Mouse (Mus musculus): ENCODE data around the gene Ear14. TPM values are rescaled to one million over a fixed set of nuclear protein-coding genes. Genes with fewer than 3 reads are reported as not detected.
A peak's percentile ranks its signal among the peaks of the same experiment; 100 is the strongest.
"Not testable (repeated sequence)": the region's sequence is repeated elsewhere in the genome, so short reads cannot be mapped to it uniquely, and the experiment has no call there.

The Ear14 gene
- polyA plus RNA-seq, 1 experiment, result not detected

DNA sequence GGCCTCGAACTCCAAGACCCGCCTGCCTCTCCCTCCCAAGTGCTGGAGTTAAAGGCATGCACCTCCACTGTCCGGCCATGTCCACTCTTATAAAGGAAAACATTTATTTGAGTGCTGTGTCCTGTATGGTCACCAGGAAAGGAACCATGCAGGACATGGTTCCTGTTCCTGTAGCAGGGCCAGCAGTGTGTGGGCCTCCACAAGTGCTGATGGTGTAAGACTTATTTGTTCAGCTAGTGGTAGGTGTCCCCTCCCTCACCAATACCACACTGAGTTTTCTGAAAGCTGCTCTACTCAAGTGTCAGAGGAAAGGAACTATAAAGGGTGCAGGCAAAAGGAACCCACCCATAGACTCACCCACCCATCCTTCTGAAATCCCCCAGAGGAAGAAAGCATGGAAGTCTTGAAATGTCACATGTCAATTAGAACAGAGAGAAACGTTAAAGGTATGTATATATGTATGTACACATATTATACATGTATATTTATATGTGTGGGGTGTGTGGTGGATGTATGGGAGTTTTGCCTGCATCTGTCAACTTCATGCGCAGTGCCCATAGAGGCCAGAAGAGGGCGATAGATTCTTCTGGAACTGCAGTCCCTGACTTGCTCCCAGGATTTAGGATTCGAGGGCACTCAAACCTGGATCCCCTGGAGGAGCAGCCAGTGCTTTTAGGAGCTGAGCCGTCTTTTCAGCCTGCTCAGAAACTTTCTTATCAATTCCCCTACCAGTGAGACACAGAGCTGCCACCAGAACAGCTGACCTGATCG, 30.9 kb upstream of the Ear14 start:
- peak; percentile 67; the same call in 1 of the 2 replicates for TF ChIP-seq CTCF (IDR thresholded peaks at IDR 0.05; ENCODE audit: control insufficient read depth, insufficient read depth, insufficient replicate concordance, low read depth, low read length)
- not testable (repeated sequence) for H3K4me1 ChIP-seq (ENCODE audit: control insufficient read depth, insufficient read depth, low read length); H3K27ac ChIP-seq (ENCODE audit: control insufficient read depth, insufficient read depth, low read depth, low read length); H3K27me3 ChIP-seq (ENCODE audit: control insufficient read depth, insufficient read depth, low read length); H3K36me3 ChIP-seq (ENCODE audit: control insufficient read depth, insufficient read depth, low read length); H3K4me3 ChIP-seq (ENCODE audit: control insufficient read depth, low read depth, low read length)

DNA sequence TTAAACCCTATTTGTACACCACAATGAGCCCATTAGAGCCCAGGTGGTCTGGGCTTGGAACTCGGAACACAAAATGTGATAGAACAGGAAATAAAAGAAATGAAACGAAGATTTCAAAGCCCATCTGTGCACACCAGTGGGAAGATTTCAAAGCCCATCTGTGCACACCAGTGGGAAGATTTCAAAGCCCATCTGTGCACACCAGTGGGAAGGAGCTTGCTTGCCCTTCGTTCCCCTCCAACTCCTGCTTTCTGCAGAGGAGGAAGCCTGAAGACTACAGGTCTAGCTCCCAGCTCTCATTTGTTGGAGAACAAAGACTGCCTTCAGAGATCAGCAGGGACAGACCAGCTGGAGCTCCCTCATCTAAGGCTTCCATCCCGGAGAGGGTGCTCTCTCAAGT, 30.2 kb upstream of the Ear14 start:
- not testable (repeated sequence) for H3K27me3 ChIP-seq (ENCODE audit: control insufficient read depth, insufficient read depth, low read length); H3K27ac ChIP-seq (ENCODE audit: control insufficient read depth, insufficient read depth, low read depth, low read length); H3K4me1 ChIP-seq (ENCODE audit: control insufficient read depth, insufficient read depth, low read length); H3K4me3 ChIP-seq (ENCODE audit: control insufficient read depth, low read depth, low read length); H3K36me3 ChIP-seq (ENCODE audit: control insufficient read depth, insufficient read depth, low read length)

DNA sequence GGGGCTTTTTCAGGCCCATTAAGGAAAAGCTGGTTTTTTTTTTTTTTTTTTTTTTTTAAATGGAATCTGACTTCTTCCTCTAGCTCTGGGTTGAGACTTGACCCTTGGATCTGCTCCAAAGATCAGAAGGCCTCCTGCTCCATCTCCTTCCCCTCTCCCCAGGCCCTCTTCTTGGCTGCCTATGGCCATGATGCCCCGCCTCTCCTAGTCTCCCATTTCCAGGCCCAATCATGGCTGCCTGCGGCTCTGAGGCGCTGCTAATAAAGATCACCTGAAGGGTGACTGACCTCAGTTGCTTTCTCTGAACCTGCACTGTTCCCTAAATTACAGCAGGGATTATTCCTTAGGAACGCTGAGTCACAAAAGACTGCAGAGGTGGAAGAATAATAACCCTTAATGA, 29.3 kb upstream of the Ear14 start:
- H3K27me3 ChIP-seq (ENCODE audit: control insufficient read depth, insufficient read depth, low read length), result no peaks in the 10 kb centered on the region
- no peak for TF ChIP-seq CTCF (IDR thresholded peaks at IDR 0.05; ENCODE audit: control insufficient read depth, insufficient read depth, insufficient replicate concordance, low read depth, low read length)
- no peak for TF ChIP-seq POLR2A (IDR thresholded peaks at IDR 0.05; ENCODE audit: control insufficient read depth, low read depth, low read length)
- no peaks in the 10 kb centered on the region; the same call in 1 of the 2 replicates for H3K4me1 ChIP-seq (ENCODE audit: control insufficient read depth, insufficient read depth, low read length)
- H3K36me3 ChIP-seq (ENCODE audit: control insufficient read depth, insufficient read depth, low read length), result no peaks in the 10 kb centered on the region
- no peak overlapping the region for H3K4me3 ChIP-seq (ENCODE audit: control insufficient read depth, low read depth, low read length)
- H3K27ac ChIP-seq (ENCODE audit: control insufficient read depth, insufficient read depth, low read depth, low read length), result no peak overlapping the region

DNA sequence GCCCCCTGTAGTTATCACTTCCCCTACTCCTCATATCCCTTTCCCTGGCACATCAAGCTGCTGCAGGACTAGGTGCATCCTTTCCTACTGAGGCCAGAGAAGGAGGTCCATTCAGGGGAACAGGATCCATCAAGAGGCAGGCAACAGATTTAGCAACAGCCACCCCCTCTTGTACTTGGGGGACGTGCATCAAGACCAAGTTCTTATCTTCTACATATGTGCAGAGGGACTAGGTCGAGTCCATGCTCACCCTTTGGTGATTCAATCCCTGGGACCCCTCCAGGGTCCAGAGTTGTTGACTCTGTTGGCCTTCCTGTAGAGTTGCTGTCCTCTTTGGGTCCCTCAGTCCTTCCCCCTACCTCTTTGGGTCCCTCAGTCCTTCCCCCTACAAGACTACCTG, 22.1 kb upstream of the Ear14 start:
- H3K27ac ChIP-seq (ENCODE audit: control insufficient read depth, insufficient read depth, low read depth, low read length); H3K36me3 ChIP-seq (ENCODE audit: control insufficient read depth, insufficient read depth, low read length); H3K4me3 ChIP-seq (ENCODE audit: control insufficient read depth, low read depth, low read length); H3K27me3 ChIP-seq (ENCODE audit: control insufficient read depth, insufficient read depth, low read length); H3K4me1 ChIP-seq (ENCODE audit: control insufficient read depth, insufficient read depth, low read length): not testable (repeated sequence)

DNA sequence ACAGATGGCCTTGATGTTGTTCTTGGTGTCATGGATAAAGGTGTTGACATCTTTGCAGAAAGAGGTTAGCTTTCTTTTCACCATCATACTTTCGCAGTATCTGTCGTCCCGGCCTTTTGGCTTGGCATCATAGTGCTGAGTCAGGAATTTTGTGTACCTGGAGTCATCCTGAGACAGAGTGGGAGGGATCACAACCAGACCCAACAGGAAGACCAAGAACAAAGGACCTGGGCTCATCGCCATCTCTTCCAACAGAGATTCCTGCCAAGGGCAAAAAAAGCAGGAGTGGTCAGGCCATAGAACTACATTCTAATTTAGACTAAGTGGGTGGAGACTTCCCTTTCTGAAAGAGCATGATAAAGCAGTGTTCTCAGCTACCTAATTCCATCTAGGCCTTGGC, 7.5 kb upstream of the Ear14 start:
- Histone ChIP-seq H3K36me3 (ENCODE audit: control insufficient read depth, insufficient read depth, low read length) (no peaks in the 10 kb centered on the region), H3K27ac (ENCODE audit: control insufficient read depth, insufficient read depth, low read depth, low read length) (no peak overlapping the region), H3K4me3 (ENCODE audit: control insufficient read depth, low read depth, low read length) (no peak overlapping the region), H3K27me3 (ENCODE audit: control insufficient read depth, insufficient read depth, low read length) (no peaks in the 10 kb centered on the region), H3K4me1 (ENCODE audit: control insufficient read depth, insufficient read depth, low read length) (no peaks in the 10 kb centered on the region)
- TF ChIP-seq CTCF (IDR thresholded peaks at IDR 0.05; ENCODE audit: control insufficient read depth, insufficient read depth, insufficient replicate concordance, low read depth, low read length) (no peak), POLR2A (IDR thresholded peaks at IDR 0.05; ENCODE audit: control insufficient read depth, low read depth, low read length) (no peak)

DNA sequence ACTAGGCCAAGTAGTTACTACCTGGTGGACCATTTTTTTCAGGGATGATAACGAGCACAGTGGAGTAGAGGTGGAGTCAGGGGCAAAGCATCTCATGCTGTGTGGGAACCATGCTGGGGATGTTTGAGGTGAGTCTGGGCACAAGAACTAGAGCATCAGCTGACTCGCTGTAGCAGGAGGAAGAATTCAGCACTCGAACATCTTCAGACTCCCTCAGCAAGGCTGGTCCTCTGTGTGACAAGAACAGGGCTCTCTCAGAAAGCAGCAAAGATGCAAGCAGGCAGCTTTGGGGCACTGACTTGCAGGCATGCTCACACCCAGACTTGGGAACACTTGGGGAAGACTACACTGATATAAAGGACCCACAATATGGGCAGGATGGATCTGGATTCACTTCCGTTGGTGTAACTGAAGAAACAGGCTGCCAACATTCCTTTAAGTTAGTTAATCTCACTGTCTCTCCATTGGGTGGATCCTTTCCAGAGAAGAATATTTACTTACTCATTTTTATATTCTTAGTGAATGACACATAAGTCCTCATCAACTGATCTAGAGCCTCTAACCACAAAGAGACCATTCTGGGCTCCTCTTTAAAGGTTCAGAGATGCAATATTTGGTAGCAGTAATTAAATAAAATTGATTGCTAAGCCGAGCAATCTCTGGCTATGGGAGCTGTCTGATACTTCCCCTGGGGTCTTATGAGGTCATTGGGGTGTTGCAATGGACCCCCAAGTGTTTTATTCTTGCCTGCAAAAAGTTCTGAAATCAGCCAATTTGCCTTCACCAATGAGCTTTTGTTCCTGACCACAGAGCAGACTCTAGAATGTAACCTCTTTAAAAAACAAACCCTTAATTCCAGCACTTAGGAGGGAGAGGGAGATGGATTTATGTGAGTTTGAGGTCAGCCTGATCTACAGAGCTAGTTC, 3.8 kb upstream of the Ear14 start, which contains the start of gene Ang2:
TSS of gene Ang2 (minus strand) at position 51 of the 926 bp plus-strand sequence.
- H3K4me3 ChIP-seq (ENCODE audit: control insufficient read depth, low read depth, low read length), result no peak within 1 kb of the TSS
- no peaks in the 10 kb centered on the region for H3K4me1 ChIP-seq (ENCODE audit: control insufficient read depth, insufficient read depth, low read length)
- H3K27me3 ChIP-seq (ENCODE audit: control insufficient read depth, insufficient read depth, low read length), result no peaks in the 10 kb centered on the region
- TF ChIP-seq CTCF (IDR thresholded peaks at IDR 0.05; ENCODE audit: control insufficient read depth, insufficient read depth, insufficient replicate concordance, low read depth, low read length), result no peak
- TF ChIP-seq POLR2A (IDR thresholded peaks at IDR 0.05; ENCODE audit: control insufficient read depth, low read depth, low read length), result no peak
- no peaks in the 10 kb centered on the region for H3K36me3 ChIP-seq (ENCODE audit: control insufficient read depth, insufficient read depth, low read length)
- no peak within 1 kb of the TSS for H3K27ac ChIP-seq (ENCODE audit: control insufficient read depth, insufficient read depth, low read depth, low read length)

DNA sequence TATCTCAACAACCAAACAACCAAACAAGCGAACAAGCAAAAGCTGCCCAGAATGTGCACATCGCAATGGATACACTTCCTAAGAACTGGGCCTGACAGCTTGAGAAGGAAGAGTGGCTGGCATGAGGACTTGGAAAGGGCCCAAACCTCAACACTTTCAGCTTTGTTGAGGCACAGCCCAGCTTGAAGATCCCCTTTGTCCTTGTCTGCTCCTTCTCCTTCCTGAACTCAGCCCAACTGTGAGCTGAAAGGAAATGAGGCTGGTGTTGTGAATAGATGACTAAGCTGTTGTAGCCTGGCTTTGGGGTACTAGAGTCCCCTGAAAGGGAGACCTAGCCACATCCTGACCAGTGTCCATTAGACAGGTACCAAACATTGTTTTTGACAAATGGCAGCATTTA, 3.1 kb upstream of the Ear14 start:
- TF ChIP-seq CTCF (IDR thresholded peaks at IDR 0.05; ENCODE audit: control insufficient read depth, insufficient read depth, insufficient replicate concordance, low read depth, low read length) (no peak), POLR2A (IDR thresholded peaks at IDR 0.05; ENCODE audit: control insufficient read depth, low read depth, low read length) (no peak)
- H3K4me1 ChIP-seq (ENCODE audit: control insufficient read depth, insufficient read depth, low read length), result no peaks in the 10 kb centered on the region

More for the DNA sequence above, 3.1 kb upstream of the Ear14 start:
- H3K27me3 ChIP-seq (ENCODE audit: control insufficient read depth, insufficient read depth, low read length), result no peaks in the 10 kb centered on the region
- no peaks in the 10 kb centered on the region for H3K36me3 ChIP-seq (ENCODE audit: control insufficient read depth, insufficient read depth, low read length)
- H3K4me3 ChIP-seq (ENCODE audit: control insufficient read depth, low read depth, low read length), result no peak overlapping the region
- no peak overlapping the region for H3K27ac ChIP-seq (ENCODE audit: control insufficient read depth, insufficient read depth, low read depth, low read length)

All from testis, adult 2 months (tissue).